Mouse (Mus musculus) hindbrain, postnatal 0 days (tissue): Measurements from ENCODE around the gene Tmem212. TPM values are rescaled to one million over a fixed set of nuclear protein-coding genes. Genes with fewer than 3 reads are reported as not detected.

Experiments used
- ATAC-seq: fragments of 200-750 bp; cut with Nextera tagmentation; 2 replicates; pipeline ENCODE4 v1.8.0; 2017; ENCODE audit warnings: mild to moderate bottlenecking, moderate TSS enrichment, moderate library complexity
- DNase-seq: peaks from one replicate; pipeline ENCODE4 v3.0.0-alpha.2; 2015; ENCODE audit warnings: low spot score
- H3K27ac ChIP-seq: fragments of 300-500 bp; sonication (generic); 2 replicates; pipeline ENCODE4 v1.5.1; 2014; ENCODE audit warnings: mild to moderate bottlenecking
- H3K27me3 ChIP-seq: fragments of 300-500 bp; sonication (generic); 2 replicates; pipeline ENCODE4 v1.6.1; 2014; ENCODE audit warnings: low read length, mixed read lengths; ENCODE audit not compliant: insufficient read depth
- H3K36me3 ChIP-seq: fragments of 300-500 bp; sonication (generic); 2 replicates; pipeline ENCODE4 v1.6.1; 2014; ENCODE audit warnings: low read length, mixed read lengths; ENCODE audit not compliant: insufficient read depth
- H3K4me1 ChIP-seq: fragments of 300-500 bp; sonication (generic); 2 replicates; pipeline ENCODE4 v1.6.1; 2014; ENCODE audit warnings: antibody characterized with exemption, low read length, mixed read lengths; ENCODE audit not compliant: insufficient read depth
- H3K4me2 ChIP-seq: fragments of 300-500 bp; sonication (generic); 2 replicates; pipeline ENCODE4 v1.6.1; 2014; ENCODE audit warnings: low read depth, mild to moderate bottlenecking, low read length, moderate library complexity, mixed read lengths
- H3K4me3 ChIP-seq: fragments of 300-500 bp; sonication (generic); 2 replicates; pipeline ENCODE4 v1.5.1; 2014; ENCODE audit warnings: low read length
- H3K9ac ChIP-seq: fragments of 300-500 bp; sonication (generic); replicated peaks from 2 replicates; pipeline ENCODE4 v1.6.1; 2014; ENCODE audit warnings: mild to moderate bottlenecking, low read length, moderate library complexity, mixed read lengths
- H3K9me3 ChIP-seq: fragments of 300-500 bp; sonication (generic); 2 replicates; pipeline ENCODE4 v1.6.1; 2016; ENCODE audit warnings: low read length, mixed read lengths
- CTCF ChIP-seq: IDR thresholded peaks from 2 replicates; pipeline ENCODE4 v1.5.1; 2016; ENCODE audit warnings: antibody characterized with exemption, control low read depth, low read depth
- WGBS: fragments of 180-500 bp; shearing (Covaris S2); extraction: QIAGEN DNeasy Blood & Tissue Kit; methylation state at CpG from one replicate; pipeline ENCODE4 v1.1.7; 2014; 5-methylcytosine and 5-hydroxymethylcytosine counted together
- polyA plus RNA-seq: library from polyadenylated mRNA; unstranded; fragments of >200 nt; fragmentation: Nextera tagmentation; extraction: Ambion mirVana; gene quantifications from 2 replicates; pipeline ENCODE4 v1.2.1, GENCODE M21; 2015
- total RNA-seq: library from RNA; depleted of rRNA; stranded (reverse); fragments of >200 nt; gene quantifications from 2 replicates; pipeline ENCODE4 v1.2.3, GENCODE M21; 2014; rRNA removed

Tmem212 gene
- total and polyA plus RNA-seq, 2 experiments from 2014 or later, result 1.6 to 7.2 TPM

GRCm38 (mm10) chr3:27825985-27826384 lies 70.2 kb downstream of the Tmem212 start:
- no peaks in the 10 kb centered on the region for H3K36me3 ChIP-seq
- no peaks in the 10 kb centered on the region for H3K27me3 ChIP-seq
- H3K4me1 ChIP-seq, result no peaks in the 10 kb centered on the region
- DNase-seq, result no peak
- no peak overlapping the region for H3K4me3 ChIP-seq
- no peak overlapping the region for H3K4me2 ChIP-seq
- ATAC-seq, result no peak
- no peak for TF ChIP-seq CTCF
- no peak overlapping the region for H3K9ac ChIP-seq
- no peaks in the 10 kb centered on the region for H3K9me3 ChIP-seq
- WGBS, result 85% methylated on average over 4 of the region's 4 CpGs
- H3K27ac ChIP-seq, result no peak overlapping the region

Other genes with a start within 250 kb of the Tmem212 start
- gene Fndc3b, start 185.1 kb downstream of the Tmem212 start, total RNA-seq, result 14.0 and 16.0 TPM in 2 replicates
- 4.6 and 5.4 TPM in 2 replicates for gene Fndc3b, start 185.1 kb downstream of the Tmem212 start, polyA plus RNA-seq
- 10.7 and 19.7 TPM in 2 replicates for gene Pld1, start 42.3 kb upstream of the Tmem212 start, total RNA-seq
- 3.9 and 5.7 TPM in 2 replicates for gene Pld1, start 42.3 kb upstream of the Tmem212 start, polyA plus RNA-seq